Mouse (Mus musculus) megakaryocyte, embryonic 14.5 days (primary cell): Measurements from ENCODE around the gene Hs3st2.

Experiments used
- FLI1 ChIP-seq: IDR thresholded peaks from 2 replicates; pipeline ENCODE4 v1.6.1; 2012; ENCODE audit warnings: low read length, inconsistent platforms, mixed read lengths
- GATA1 ChIP-seq: IDR thresholded peaks from 3 replicates; pipeline ENCODE4 v1.6.1; 2012; ENCODE audit warnings: mixed read lengths, low read length, inconsistent platforms, borderline replicate concordance

- no peak for TF ChIP-seq GATA1
- no peak for TF ChIP-seq FLI1
Measured at GRCm38 (mm10) chr7:121487291-121487690, 95.6 kb downstream of the Hs3st2 start.
